Mouse (Mus musculus): ENCODE measurements at regions not wholly inside any gene's neighbourhood (a gene's known extent, or its start where the extent isn't known, plus 50 kb on each side); places are given as distances from the start of the nearest gene placed in this dataset.

DNA sequence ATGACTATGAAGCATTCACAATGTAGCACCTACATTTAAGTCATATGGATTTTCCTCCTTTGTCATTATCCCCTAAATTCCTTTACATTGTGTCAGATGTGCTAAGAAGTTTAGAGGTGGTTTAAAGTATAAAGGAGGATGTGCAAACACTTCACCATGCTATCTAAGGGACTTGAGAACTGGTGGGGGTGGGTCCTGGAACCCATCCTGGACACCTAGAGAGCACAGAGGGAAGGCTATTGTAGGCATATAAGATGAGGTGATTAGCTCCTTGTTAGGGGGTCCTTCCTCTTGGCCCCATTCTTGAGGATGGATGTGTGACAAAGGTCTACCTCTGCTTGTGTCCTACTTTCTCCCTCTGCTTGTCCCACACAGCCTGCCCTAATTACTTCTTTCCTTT, 213.2 kb downstream of the Stim2 start:
- no peak for ATAC-seq (ENCODE audit: insufficient number of reproducible peaks, insufficient read depth, low FRiP score, low TSS enrichment)
- H3K27ac ChIP-seq, result no peak overlapping the region
- H3K4me1 ChIP-seq, result no peaks in the 10 kb centered on the region
- no peaks in the 10 kb centered on the region for H3K9me3 ChIP-seq
- no peak overlapping the region for H3K4me3 ChIP-seq
- H3K9ac ChIP-seq, result no peak overlapping the region
- H3K4me2 ChIP-seq (replicated peaks), result no peak overlapping the region
- no peaks in the 10 kb centered on the region for H3K36me3 ChIP-seq
- no peaks in the 10 kb centered on the region for H3K27me3 ChIP-seq

DNA sequence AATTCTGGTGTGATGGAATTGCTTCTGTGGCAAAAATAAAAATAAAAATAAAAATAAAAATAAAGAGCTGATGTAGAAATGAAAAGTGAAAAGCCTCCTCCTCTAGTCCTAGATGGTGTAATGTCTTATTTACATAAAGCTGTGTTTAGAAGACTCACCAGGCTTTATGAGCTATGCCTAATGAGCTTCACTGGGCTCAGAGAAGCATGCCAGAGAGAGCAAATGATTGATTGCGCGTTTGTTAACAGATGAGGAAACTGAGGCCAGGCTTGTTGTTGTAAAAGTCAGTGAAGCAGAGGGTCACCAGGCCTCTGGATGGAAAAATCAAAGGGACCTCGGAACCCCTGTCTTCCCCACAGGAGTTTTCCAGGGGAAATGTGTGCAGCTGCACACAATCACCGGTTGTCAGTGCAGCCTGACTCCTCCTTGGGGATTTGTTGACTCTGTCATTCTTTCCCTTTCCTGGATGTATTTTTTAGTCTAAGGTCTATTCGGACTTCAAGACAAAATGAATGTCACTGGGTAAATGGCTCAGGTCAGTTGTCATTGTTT, 213.8 kb downstream of the Stim2 start:
- Histone ChIP-seq H3K9me3 (no peaks in the 10 kb centered on the region), H3K27me3 (no peaks in the 10 kb centered on the region), H3K36me3 (no peaks in the 10 kb centered on the region), H3K27ac (no peak overlapping the region), H3K9ac (no peak overlapping the region), H3K4me1 (no peaks in the 10 kb centered on the region), H3K4me3 (no peak overlapping the region), H3K4me2 (replicated peaks) (no peak overlapping the region)
- no peak for ATAC-seq (ENCODE audit: insufficient number of reproducible peaks, insufficient read depth, low FRiP score, low TSS enrichment)
- WGBS, result 45% methylated on average over 5 of the region's 5 CpGs

DNA sequence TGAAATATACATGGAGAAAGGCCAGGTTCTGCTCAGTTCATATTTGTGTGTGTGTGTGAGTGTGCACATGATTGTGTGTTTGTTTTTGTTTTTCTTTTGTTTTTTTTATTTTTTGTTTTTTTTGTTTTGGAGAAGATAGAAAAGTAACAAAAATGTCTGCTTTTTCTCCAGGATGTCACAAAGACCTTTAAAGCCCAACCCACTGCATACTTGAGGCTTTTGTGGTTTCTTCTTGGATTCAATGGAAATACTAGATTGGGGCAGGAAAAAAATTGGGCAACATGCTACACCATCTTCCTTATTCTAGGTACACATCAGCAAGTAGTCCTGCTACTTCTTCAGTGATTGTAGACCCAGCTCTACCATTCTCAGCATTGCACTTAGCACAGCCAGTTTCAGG, 226.7 kb downstream of the Stim2 start:
- no peak overlapping the region for H3K9ac ChIP-seq
- no peaks in the 10 kb centered on the region for H3K36me3 ChIP-seq
- no peaks in the 10 kb centered on the region for H3K4me1 ChIP-seq
- no peak overlapping the region for H3K4me3 ChIP-seq
- H3K27ac ChIP-seq, result no peak overlapping the region
- H3K9me3 ChIP-seq, result no peaks in the 10 kb centered on the region
- ATAC-seq (ENCODE audit: insufficient number of reproducible peaks, insufficient read depth, low FRiP score, low TSS enrichment), result no peak
- no peaks in the 10 kb centered on the region for H3K27me3 ChIP-seq
- no peak overlapping the region for H3K4me2 ChIP-seq (replicated peaks)

DNA sequence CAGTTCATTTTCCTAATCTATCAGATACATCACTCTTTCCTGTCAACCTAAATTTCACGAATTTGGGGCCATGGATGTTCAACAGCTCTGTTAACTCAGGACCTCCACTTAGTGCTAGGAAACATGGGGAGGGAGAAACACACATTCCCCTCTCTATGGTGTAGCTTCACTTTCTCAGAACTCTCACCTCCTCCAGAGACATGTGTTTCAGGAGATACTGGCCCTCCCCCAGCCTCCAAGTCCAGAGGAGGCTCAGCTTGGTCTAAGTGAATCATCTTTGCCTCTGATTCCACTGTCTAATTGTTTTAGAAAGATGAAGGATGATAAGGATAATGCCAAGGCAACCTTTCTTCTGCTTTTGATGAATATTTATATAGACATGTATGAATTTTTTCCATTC, 236.3 kb downstream of the Stim2 start:
- Histone ChIP-seq H3K36me3 (no peaks in the 10 kb centered on the region), H3K9ac (no peak overlapping the region), H3K27ac (no peak overlapping the region), H3K4me2 (replicated peaks) (no peak overlapping the region), H3K4me3 (no peak overlapping the region), H3K27me3 (no peaks in the 10 kb centered on the region), H3K9me3 (no peaks in the 10 kb centered on the region), H3K4me1 (no peaks in the 10 kb centered on the region)
- no peak for ATAC-seq (ENCODE audit: insufficient number of reproducible peaks, insufficient read depth, low FRiP score, low TSS enrichment)
- 64% methylated on average over 1 of the region's 1 CpGs for WGBS

DNA sequence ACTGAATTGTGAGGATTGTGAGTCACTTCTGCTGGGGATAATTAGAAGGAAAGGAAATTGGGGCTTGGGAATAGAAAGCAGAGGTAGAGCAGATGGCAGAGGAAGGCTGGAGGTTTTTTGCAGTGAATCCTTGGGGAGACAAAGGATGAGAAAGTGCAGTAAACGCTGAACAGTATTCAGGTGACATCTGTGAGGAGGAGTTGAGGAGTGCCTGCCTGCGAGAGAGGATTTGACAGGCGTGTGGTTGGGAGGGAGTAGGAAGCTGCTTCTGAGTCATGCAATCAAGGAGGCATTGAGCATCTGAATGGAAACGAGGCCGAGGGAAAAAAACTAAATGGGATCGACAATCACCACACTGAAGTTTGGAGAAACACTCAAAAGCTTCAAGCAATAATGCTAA, 236.9 kb downstream of the Stim2 start:
- Histone ChIP-seq H3K27ac (no peak overlapping the region), H3K9me3 (no peaks in the 10 kb centered on the region), H3K4me1 (no peaks in the 10 kb centered on the region), H3K36me3 (no peaks in the 10 kb centered on the region), H3K9ac (no peak overlapping the region), H3K4me2 (replicated peaks) (no peak overlapping the region), H3K4me3 (no peak overlapping the region), H3K27me3 (no peaks in the 10 kb centered on the region)
- WGBS, result 62% methylated on average over 6 of the region's 6 CpGs
- ATAC-seq (ENCODE audit: insufficient number of reproducible peaks, insufficient read depth, low FRiP score, low TSS enrichment), result no peak

DNA sequence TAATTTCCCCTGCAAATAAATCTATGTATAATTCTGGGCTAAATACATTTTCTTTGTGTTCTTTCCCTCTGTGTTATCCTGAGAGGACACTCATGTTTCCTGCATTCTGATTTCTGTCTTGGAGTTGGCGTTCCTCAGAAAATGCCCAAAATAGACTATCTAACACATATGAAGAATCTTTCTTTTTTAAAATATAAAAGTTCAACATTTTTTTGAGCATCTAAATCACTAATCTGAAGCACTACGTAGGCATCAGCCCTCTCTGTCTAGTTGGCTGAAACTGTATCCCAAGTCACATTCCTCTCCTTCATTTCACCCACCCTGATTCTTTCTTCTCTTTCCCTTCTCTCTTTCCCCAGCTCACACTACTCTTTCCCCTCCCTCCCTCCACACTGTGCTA, 238.9 kb downstream of the Stim2 start:
- no peak overlapping the region for H3K4me2 ChIP-seq (replicated peaks)
- no peak for ATAC-seq (ENCODE audit: insufficient number of reproducible peaks, insufficient read depth, low FRiP score, low TSS enrichment)
- no peak overlapping the region for H3K9ac ChIP-seq
- no peaks in the 10 kb centered on the region for H3K36me3 ChIP-seq
- H3K4me1 ChIP-seq, result no peaks in the 10 kb centered on the region
- 79% methylated on average over 2 of the region's 2 CpGs for WGBS
- no peaks in the 10 kb centered on the region for H3K9me3 ChIP-seq
- no peak overlapping the region for H3K27ac ChIP-seq
- H3K27me3 ChIP-seq, result no peaks in the 10 kb centered on the region
- H3K4me3 ChIP-seq, result no peak overlapping the region

DNA sequence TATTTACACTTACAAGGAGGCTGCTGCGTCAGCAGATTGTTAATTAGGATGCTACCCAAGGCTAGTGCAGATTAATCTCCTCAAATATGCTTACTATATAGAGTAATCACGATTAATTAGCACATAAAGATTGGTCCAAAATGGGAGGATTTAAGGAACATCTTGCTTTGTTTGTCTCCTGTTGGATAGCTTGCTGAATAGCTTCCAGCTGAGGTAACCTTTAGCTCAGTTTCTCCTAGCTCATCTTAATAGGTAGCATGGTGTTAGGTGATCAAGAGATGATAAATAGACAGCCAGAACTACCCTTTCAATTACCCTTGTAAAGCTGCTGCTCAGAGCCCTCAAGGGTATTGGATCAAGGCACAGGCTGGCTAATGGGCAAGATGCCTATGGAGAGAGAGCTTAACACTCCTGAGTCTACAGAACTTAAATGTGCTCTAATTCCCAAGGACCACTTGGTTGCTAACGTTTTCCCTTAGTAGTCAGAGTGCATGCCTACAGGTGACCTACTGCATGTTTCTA, 240.4 kb downstream of the Stim2 start:
- Histone ChIP-seq H3K4me2 (replicated peaks) (no peak overlapping the region), H3K4me3 (no peak overlapping the region), H3K27ac (no peak overlapping the region), H3K9ac (no peak overlapping the region), H3K27me3 (no peaks in the 10 kb centered on the region), H3K4me1 (no peaks in the 10 kb centered on the region), H3K36me3 (no peaks in the 10 kb centered on the region), H3K9me3 (no peaks in the 10 kb centered on the region)
- no peak for ATAC-seq (ENCODE audit: insufficient number of reproducible peaks, insufficient read depth, low FRiP score, low TSS enrichment)
- 74% methylated on average over 3 of the region's 3 CpGs for WGBS

DNA sequence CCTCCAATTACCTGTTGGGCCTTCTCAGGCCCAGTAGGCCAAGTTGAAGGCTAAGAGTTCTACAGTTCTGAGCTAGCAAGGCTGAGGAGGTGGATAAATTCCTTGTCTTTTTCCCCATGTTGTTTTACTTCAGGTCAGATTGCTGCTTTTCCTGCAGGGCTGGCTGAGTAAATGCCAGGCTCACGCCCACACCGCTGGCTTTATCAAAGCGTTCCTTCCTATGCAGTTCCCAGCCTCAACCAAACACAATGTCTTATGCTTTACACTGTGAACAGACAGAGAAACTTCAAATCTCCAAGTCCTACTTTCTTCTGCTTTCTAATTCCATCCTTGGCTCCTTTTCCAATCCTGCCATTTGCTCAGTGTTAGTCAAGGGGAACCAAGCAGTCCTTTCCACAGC, 241.3 kb downstream of the Stim2 start:
- no peaks in the 10 kb centered on the region for H3K4me1 ChIP-seq
- WGBS, result 87% methylated on average over 3 of the region's 3 CpGs
- no peak overlapping the region for H3K27ac ChIP-seq
- H3K9ac ChIP-seq, result no peak overlapping the region
- H3K9me3 ChIP-seq, result no peaks in the 10 kb centered on the region
- no peak for ATAC-seq (ENCODE audit: insufficient number of reproducible peaks, insufficient read depth, low FRiP score, low TSS enrichment)
- no peaks in the 10 kb centered on the region for H3K36me3 ChIP-seq
- H3K4me3 ChIP-seq, result no peak overlapping the region
- no peak overlapping the region for H3K4me2 ChIP-seq (replicated peaks)
- no peaks in the 10 kb centered on the region for H3K27me3 ChIP-seq

DNA sequence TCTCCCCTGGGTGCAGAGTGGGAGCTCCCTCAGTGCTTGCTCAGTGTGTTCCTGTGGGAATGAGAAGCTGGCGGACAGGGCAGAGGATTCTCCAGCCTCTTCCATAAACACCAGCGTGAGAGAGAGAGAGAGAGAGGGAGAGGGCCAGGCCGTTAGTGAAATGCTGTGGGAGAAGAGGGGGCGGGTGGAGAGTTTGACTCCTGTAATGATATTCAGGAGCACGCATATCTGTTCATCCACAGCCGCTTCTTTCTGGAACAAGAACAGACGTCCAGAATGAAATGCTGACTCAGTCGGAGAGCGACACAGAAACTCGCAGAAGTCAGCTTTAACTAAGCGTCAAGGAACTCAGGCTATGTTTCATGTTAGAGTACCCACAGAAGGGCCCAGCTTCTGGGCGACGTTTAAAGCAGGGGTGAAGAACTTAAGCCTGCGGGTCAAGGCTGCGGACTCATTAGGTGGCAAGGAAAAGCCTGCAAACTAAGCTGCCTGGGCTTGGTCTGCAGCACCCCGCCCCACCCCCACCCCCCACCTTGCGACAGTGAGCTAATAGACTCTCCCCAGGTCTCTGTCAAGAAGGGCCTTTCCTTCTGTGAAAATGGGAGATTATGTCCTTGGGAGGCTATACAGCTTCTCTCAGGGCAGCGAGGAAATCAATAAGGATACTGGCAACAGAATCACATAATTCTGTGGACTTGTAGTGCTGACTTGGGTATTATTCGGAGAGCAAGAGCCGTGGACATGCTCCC, 243.0 kb downstream of the Stim2 start:
- WGBS, result 37% methylated on average over 20 of the region's 20 CpGs
- no peak for ATAC-seq (ENCODE audit: insufficient number of reproducible peaks, insufficient read depth, low FRiP score, low TSS enrichment)
- 0 out of 2 replicates have a peak overlapping the region, but pooled peaks have one; percentile 3 for H3K4me2 ChIP-seq (replicated peaks)

DNA sequence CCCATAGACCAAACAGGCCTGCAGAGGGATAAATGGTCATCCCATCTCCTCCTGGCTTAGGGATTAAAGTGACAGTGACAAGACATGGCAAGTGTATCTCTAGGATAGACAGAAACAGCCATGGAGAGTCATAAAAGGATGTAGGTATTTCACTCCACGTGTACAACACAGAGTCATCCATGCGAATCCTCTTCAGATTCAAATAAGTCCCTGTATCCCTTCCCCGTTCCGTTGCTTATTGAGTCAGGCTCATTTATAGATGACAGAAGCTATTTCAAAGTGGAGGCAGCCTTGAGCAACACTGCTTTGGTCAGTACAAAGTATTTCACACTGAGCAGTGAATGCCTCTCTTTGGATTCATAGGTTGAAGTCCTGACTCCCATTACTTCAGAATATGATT, 243.8 kb downstream of the Stim2 start:
- ATAC-seq (ENCODE audit: insufficient number of reproducible peaks, insufficient read depth, low FRiP score, low TSS enrichment), result no peak
- Histone ChIP-seq H3K4me2 (replicated peaks) (no peak overlapping the region), H3K9me3 (no peaks in the 10 kb centered on the region), H3K36me3 (no peaks in the 10 kb centered on the region), H3K27me3 (no peaks in the 10 kb centered on the region), H3K27ac (no peak overlapping the region), H3K4me1 (no peaks in the 10 kb centered on the region), H3K9ac (no peak overlapping the region), H3K4me3 (no peak overlapping the region)
- 92% methylated on average over 4 of the region's 4 CpGs for WGBS

More for the DNA sequence above, 243.0 kb downstream of the Stim2 start:
- Histone ChIP-seq H3K27ac (no peak overlapping the region), H3K9ac (no peak overlapping the region), H3K9me3 (no peaks in the 10 kb centered on the region), H3K4me3 (no peak overlapping the region), H3K36me3 (no peaks in the 10 kb centered on the region), H3K27me3 (no peaks in the 10 kb centered on the region), H3K4me1 (no peaks in the 10 kb centered on the region)

DNA sequence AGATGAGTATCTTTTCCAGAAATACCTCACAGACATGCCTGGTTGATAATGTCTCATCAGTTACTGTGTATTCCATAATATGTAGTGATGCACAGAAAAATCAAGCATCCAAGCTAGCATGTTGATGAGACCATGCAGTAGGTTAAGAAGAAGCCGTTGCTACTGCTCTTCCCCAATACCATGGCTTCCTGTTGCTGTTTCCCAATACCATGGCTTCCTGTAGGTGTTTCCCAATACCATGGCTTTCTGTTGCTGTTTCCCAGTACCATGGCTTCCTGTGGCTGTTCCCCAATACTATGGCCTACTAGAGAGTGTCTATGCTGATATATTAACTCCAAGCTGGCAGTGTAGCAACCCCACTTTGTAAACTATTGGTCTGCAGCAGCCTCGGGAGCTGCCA, 253.7 kb downstream of the Stim2 start:
- Histone ChIP-seq H3K4me3 (no peak overlapping the region), H3K4me2 (replicated peaks) (no peak overlapping the region), H3K36me3 (no peaks in the 10 kb centered on the region), H3K9ac (no peak overlapping the region), H3K27ac (no peak overlapping the region), H3K27me3 (no peaks in the 10 kb centered on the region), H3K9me3 (no peaks in the 10 kb centered on the region), H3K4me1 (no peaks in the 10 kb centered on the region)
- no peak for ATAC-seq (ENCODE audit: insufficient number of reproducible peaks, insufficient read depth, low FRiP score, low TSS enrichment)
- 88% methylated on average over 2 of the region's 2 CpGs for WGBS

DNA sequence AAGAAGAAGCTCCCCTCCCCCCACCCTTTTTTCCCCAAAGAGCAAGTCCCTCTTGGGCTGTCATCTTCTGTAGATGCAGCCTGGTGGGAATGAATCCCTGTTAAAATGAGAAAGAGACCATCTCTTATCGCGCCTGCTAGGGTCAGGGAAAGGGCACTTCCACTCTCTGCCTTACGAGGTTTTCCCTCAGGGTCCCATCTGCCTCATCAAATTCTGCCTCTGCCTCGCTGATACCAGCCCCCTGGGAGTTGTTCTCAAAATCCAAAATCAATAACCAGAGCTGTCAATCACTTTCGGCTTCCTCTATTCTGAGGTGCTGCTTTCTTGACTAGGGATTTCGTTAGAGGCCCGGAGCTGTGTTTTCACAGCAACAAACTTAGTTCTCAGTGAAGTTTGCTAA, 255.7 kb downstream of the Stim2 start:
- no peak for ATAC-seq (ENCODE audit: insufficient number of reproducible peaks, insufficient read depth, low FRiP score, low TSS enrichment)
- Histone ChIP-seq H3K4me1 (no peaks in the 10 kb centered on the region), H3K27ac (no peak overlapping the region), H3K4me3 (no peak overlapping the region), H3K27me3 (no peaks in the 10 kb centered on the region), H3K4me2 (replicated peaks) (no peak overlapping the region), H3K9ac (no peak overlapping the region), H3K36me3 (no peaks in the 10 kb centered on the region), H3K9me3 (no peaks in the 10 kb centered on the region)
- 42% methylated on average over 7 of the region's 7 CpGs for WGBS
